Comparison of ENCODE assay signal across 17 mouse cellular contexts in genomic region chr5:114509461-114509860, GRCm38 (mm10).
"Had no signal": no experiment of that assay in that cellular context is flagged by ENCODE, and none has a peak within 500 bp of the region (broad histone marks: within the 10 kb centered on the region; RNA-seq: fewer than 3 reads in every experiment).

No protein-coding gene starts in this region.

- H3K9ac ChIP-seq: liver, embryonic 13.5 days; liver, postnatal 0 days; lung, embryonic 15.5 days; midbrain, embryonic 13.5 days; neural tube, embryonic 13.5 days had no signal

- DNase-seq: kidney, adult 18-20 months; kidney, postnatal 36 days; layer of hippocampus, adult 9-11 months; liver; liver, embryonic 13.5 days; liver, postnatal 0 days; lung, postnatal 14 days; spleen, adult 18-20 months; thymus, adult 18-20 months; thymus, postnatal 14 days had no signal

- H3K9me3 ChIP-seq: limb, embryonic 12.5 days; liver, embryonic 13.5 days; lung, embryonic 15.5 days; megakaryocyte, embryonic 14.5 days; midbrain, embryonic 13.5 days; neural tube, embryonic 13.5 days had no signal

- H3K27ac ChIP-seq: kidney, postnatal 0 days; limb, embryonic 12.5 days; liver, embryonic 13.5 days; lung, embryonic 15.5 days; macrophage; midbrain, embryonic 13.5 days; neural tube, embryonic 13.5 days had no signal

- ATAC-seq: liver, postnatal 0 days; midbrain, embryonic 13.5 days had no signal

- H3K4me2 ChIP-seq: limb, embryonic 12.5 days; liver, embryonic 13.5 days; lung, embryonic 15.5 days; midbrain, embryonic 13.5 days; neural tube, embryonic 13.5 days had no signal

- H3K4me3 ChIP-seq: limb, embryonic 12.5 days; liver, embryonic 13.5 days; lung, embryonic 15.5 days; megakaryocyte, embryonic 14.5 days; midbrain, embryonic 13.5 days; neural tube, embryonic 13.5 days had no signal

- H3K36me3 ChIP-seq: limb, embryonic 12.5 days; liver, embryonic 13.5 days; lung, embryonic 15.5 days; midbrain, embryonic 13.5 days; neural tube, embryonic 13.5 days had no signal
